Comparison of ENCODE assay signal across 7 mouse cellular contexts in the genomic region with DNA sequence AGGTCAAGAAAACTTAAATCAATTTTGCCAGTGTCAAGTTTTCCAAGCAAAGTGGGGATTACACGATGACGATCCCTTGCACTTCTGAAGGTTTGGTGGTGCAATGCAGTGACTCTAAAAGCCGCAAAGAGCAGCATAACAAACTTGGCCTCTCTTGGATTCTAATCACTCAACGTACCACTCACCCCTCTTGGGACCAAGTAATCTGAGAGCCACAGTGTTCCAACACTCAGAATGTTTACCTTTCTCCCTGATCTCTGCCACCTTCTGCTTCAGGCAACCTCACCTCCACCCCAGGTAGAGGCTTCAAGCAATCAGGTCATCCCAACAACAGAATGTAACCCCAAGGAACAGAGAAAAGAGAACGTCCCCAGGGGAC. TPM values are rescaled to one million over a fixed set of nuclear protein-coding genes. Genes with fewer than 3 reads are reported as not detected.
A peak's percentile ranks its signal among the peaks of the same experiment; 100 is the strongest.
DNase-seq lines count a peak whose midpoint lies in the region; ATAC-seq and TF ChIP-seq lines count a peak whose summit lies in the region.

No protein-coding gene starts in this region.

- H3K4me1 ChIP-seq in thymus, adult 2 months (replicated peaks; ENCODE audit: control insufficient read depth, insufficient read depth, low read length) = peaks cover 3% of the 10 kb centered on the region
- peaks cover 12% of the 10 kb centered on the region; the same call in 1 of the 2 replicates for H3K4me1 ChIP-seq in embryonic facial prominence, embryonic 14.5 days (ENCODE audit: control insufficient read depth, insufficient read depth, low read length)
- peaks cover 12% of the 10 kb centered on the region for H3K4me1 ChIP-seq in limb, embryonic 10.5 days
- H3K4me1 ChIP-seq in neural tube, embryonic 13.5 days (replicated peaks) = peaks cover 23% of the 10 kb centered on the region

- no peaks in the 10 kb centered on the region for H3K27me3 ChIP-seq in thymus, adult 2 months (ENCODE audit: control insufficient read depth, insufficient read depth, low read length)
- H3K27me3 ChIP-seq in embryonic facial prominence, embryonic 14.5 days (replicated peaks; ENCODE audit: control insufficient read depth, insufficient read depth, low read length) = no peaks in the 10 kb centered on the region
- H3K27me3 ChIP-seq in limb, embryonic 10.5 days (ENCODE audit: low read depth, poor library complexity, severe bottlenecking) = no peaks in the 10 kb centered on the region
- no peaks in the 10 kb centered on the region for H3K27me3 ChIP-seq in neural tube, embryonic 13.5 days

- peaks cover 14% of the 10 kb centered on the region; the same call in 1 of the 2 replicates for H3K36me3 ChIP-seq in thymus, adult 2 months (ENCODE audit: control insufficient read depth, insufficient read depth, low read length)
- peaks cover 32% of the 10 kb centered on the region for H3K36me3 ChIP-seq in embryonic facial prominence, embryonic 14.5 days (ENCODE audit: control insufficient read depth, insufficient read depth, low read length)
- peaks cover 41% of the 10 kb centered on the region for H3K36me3 ChIP-seq in limb, embryonic 10.5 days
- peaks cover 28% of the 10 kb centered on the region for H3K36me3 ChIP-seq in neural tube, embryonic 13.5 days

- no peaks in the 10 kb centered on the region for H3K9me3 ChIP-seq in embryonic facial prominence, embryonic 14.5 days (ENCODE audit: control insufficient read depth, low read length)
- H3K9me3 ChIP-seq in limb, embryonic 10.5 days (replicated peaks) = no peaks in the 10 kb centered on the region
- no peaks in the 10 kb centered on the region for H3K9me3 ChIP-seq in neural tube, embryonic 13.5 days

- 0% methylated on average over 5 of the region's 5 CpGs for WGBS in thymus, adult 2 months
- 1% methylated on average over 5 of the region's 5 CpGs for WGBS in embryonic facial prominence, embryonic 14.5 days
- WGBS in limb, embryonic 10.5 days = under 1% methylated on average over 5 of the region's 5 CpGs
- under 1% methylated on average over 5 of the region's 5 CpGs for WGBS in neural tube, embryonic 13.5 days

- DNase-seq in thymus, adult 2 months = no peak
- no peak for DNase-seq in thymus, postnatal 14 days
- DNase-seq in embryonic facial prominence, embryonic 14.5 days (ENCODE audit: low spot score) = peak; percentile 45
- no peak for DNase-seq in limb, embryonic 10.5 days (ENCODE audit: low spot score)
- DNase-seq in cerebellum, adult 8-10 months = no peak
- no peak for DNase-seq in frontal cortex, postnatal 14 days (ENCODE audit: low spot score in 2 of 2)

- TF ChIP-seq POLR2A in thymus, adult 2 months (IDR thresholded peaks at IDR 0.05; ENCODE audit: control insufficient read depth, extremely low read depth, insufficient read depth, low read length, poor library complexity) = no peak

- peak overlapping the region; percentile 94 for H3K9ac ChIP-seq in embryonic facial prominence, embryonic 14.5 days (ENCODE audit: low read depth, low read length)
- peak overlapping the region; percentile 93 for H3K9ac ChIP-seq in neural tube, embryonic 13.5 days

- H3K4me3 ChIP-seq in thymus, adult 2 months (ENCODE audit: control insufficient read depth, insufficient read depth, low read length) = peak overlapping the region; percentile 99
- H3K4me3 ChIP-seq in embryonic facial prominence, embryonic 14.5 days (ENCODE audit: low read depth, low read length) = peak overlapping the region; percentile 88
- H3K4me3 ChIP-seq in limb, embryonic 10.5 days = peak overlapping the region; percentile 75
- peak overlapping the region; percentile 75 for H3K4me3 ChIP-seq in neural tube, embryonic 13.5 days

- TF ChIP-seq CTCF in thymus, adult 2 months (IDR thresholded peaks at IDR 0.05; ENCODE audit: borderline replicate concordance, control insufficient read depth, extremely low read depth, insufficient read depth, low read length, poor library complexity) = no peak

- peak overlapping the region; percentile 77 for H3K4me2 ChIP-seq in embryonic facial prominence, embryonic 14.5 days (ENCODE audit: low read depth, low read length)
- H3K4me2 ChIP-seq in neural tube, embryonic 13.5 days = peak overlapping the region; percentile 80

- ATAC-seq in embryonic facial prominence, embryonic 14.5 days (ENCODE audit: low read depth) = peak; percentile 19
- ATAC-seq in neural tube, embryonic 13.5 days (ENCODE audit: low read depth) = peak; percentile 52; the same call in 1 of the 2 replicates

- H3K27ac ChIP-seq in thymus, adult 2 months (ENCODE audit: control insufficient read depth, insufficient read depth, low read length) = peak overlapping the region; percentile 36; the same call in 1 of the 2 replicates
- peak overlapping the region; percentile 84 for H3K27ac ChIP-seq in embryonic facial prominence, embryonic 14.5 days (replicated peaks; ENCODE audit: low read depth, low read length)
- H3K27ac ChIP-seq in limb, embryonic 10.5 days = peak overlapping the region; percentile 93
- peak overlapping the region; percentile 81 for H3K27ac ChIP-seq in neural tube, embryonic 13.5 days (replicated peaks)

RNA-seq across cellular contexts. Expression of a gene that starts 0.4 kb away (rescaled TPM):
- polyA plus RNA-seq in thymus, adult 2 months (2012; rRNA removed) = 417 and 560 TPM in 2 replicates
- 847 and 957 TPM in 2 replicates for polyA plus RNA-seq in embryonic facial prominence, embryonic 14.5 days (2014; fragmentation: Nextera tagmentation; extraction: Ambion mirVana)
- 856 and 862 TPM in 2 replicates for polyA plus RNA-seq in limb, embryonic 10.5 days (2016; fragmentation: Nextera tagmentation; extraction: Ambion mirVana)
- 1,026 and 1,207 TPM in 2 replicates for polyA plus RNA-seq in neural tube, embryonic 13.5 days (2015; fragmentation: Nextera tagmentation; extraction: Ambion mirVana)

RNA-seq across cellular contexts. Expression of a gene that starts 0.7 kb away (rescaled TPM):
- polyA plus RNA-seq in thymus, adult 2 months (2012; rRNA removed) = 9.3 and 9.6 TPM in 2 replicates
- polyA plus RNA-seq in embryonic facial prominence, embryonic 14.5 days (2014; fragmentation: Nextera tagmentation; extraction: Ambion mirVana) = 71.3 and 72.2 TPM in 2 replicates
- polyA plus RNA-seq in limb, embryonic 10.5 days (2016; fragmentation: Nextera tagmentation; extraction: Ambion mirVana) = 58.6 and 73.2 TPM in 2 replicates
- polyA plus RNA-seq in neural tube, embryonic 13.5 days (2015; fragmentation: Nextera tagmentation; extraction: Ambion mirVana) = 90.6 and 99.3 TPM in 2 replicates

Comparison
In these comparisons a context has a peak if more than half of its experiments do, and no peak if none do; other contexts are left out.
1. H3K27ac ChIP-seq: peak in every context shown above with its lines; median percentile 93 in limb, embryonic 10.5 days; 84 in embryonic facial prominence, embryonic 14.5 days; 81 in neural tube, embryonic 13.5 days; 36 in thymus, adult 2 months.